Mouse (Mus musculus) large intestine, adult 2 months (tissue): ENCODE data around the gene Gm6793. TPM values are rescaled to one million over a fixed set of nuclear protein-coding genes. Genes with fewer than 3 reads are reported as not detected.
A peak's percentile ranks its signal among the peaks of the same experiment; 100 is the strongest.

ENCODE experiments used
- DNase-seq: peaks from one replicate; pipeline ENCODE4 v3.0.0-alpha.2; 2012; ENCODE audit warnings: low read depth, low spot score
- WGBS: fragments of 180-500 bp; shearing (Covaris S2); methylation state at CpG from one replicate; pipeline ENCODE4 v1.1.7; 2018; 5-methylcytosine and 5-hydroxymethylcytosine counted together
- polyA plus RNA-seq: library from polyadenylated mRNA; depleted of rRNA; stranded (reverse); fragments of >200 nt; gene quantifications from 2 replicates; pipeline ENCODE4 v1.2.3, GENCODE M21; 2012; rRNA removed

Gm6793 gene
- polyA plus RNA-seq = not detected in 2 replicates

- 94% methylated on average over 11 of the region's 11 CpGs for WGBS
- DNase-seq = no peak
Measured at GRCm38 (mm10) chr8:112014936-112015335, at the start of gene Gm6793. Gm6793 (minus strand) TSS chr8:112015036.

GRCm38 (mm10) chr8:112061372-112061771, 46.5 kb upstream of the Gm6793 start:
- 31% methylated on average over 4 of the region's 4 CpGs for WGBS
- DNase-seq = peak; percentile 7

- DNase-seq = no peak
Measured at GRCm38 (mm10) chr8:112054456-112054855, 39.6 kb upstream of the Gm6793 start.

- DNase-seq = no peak
- WGBS = 73% methylated on average over 9 of the region's 9 CpGs
Measured at GRCm38 (mm10) chr8:112051537-112051936, 36.7 kb upstream of the Gm6793 start.

GRCm38 (mm10) chr8:112049984-112050383, 35.1 kb upstream of the Gm6793 start:
- DNase-seq = no peak

GRCm38 (mm10) chr8:112048293-112048692, 33.5 kb upstream of the Gm6793 start:
- DNase-seq = no peak
- 69% methylated on average over 6 of the region's 6 CpGs for WGBS

More at GRCm38 (mm10) chr8:112049984-112050383, 35.1 kb upstream of the Gm6793 start:
- 78% methylated on average over 6 of the region's 6 CpGs for WGBS

- peak; percentile 64 for DNase-seq
- WGBS = 2% methylated on average over 7 of the region's 7 CpGs
Measured at GRCm38 (mm10) chr8:112045896-112046295, 31.1 kb upstream of the Gm6793 start.

- no peak for DNase-seq
Measured at GRCm38 (mm10) chr8:112045182-112045581, 30.3 kb upstream of the Gm6793 start.

GRCm38 (mm10) chr8:112037521-112037920, 22.7 kb upstream of the Gm6793 start:
- DNase-seq = no peak
- WGBS = 78% methylated on average over 18 of the region's 18 CpGs

More at GRCm38 (mm10) chr8:112045182-112045581, 30.3 kb upstream of the Gm6793 start:
- 84% methylated on average over 5 of the region's 5 CpGs for WGBS

GRCm38 (mm10) chr8:112034603-112035002, 19.8 kb upstream of the Gm6793 start:
- 11% methylated on average over 8 of the region's 8 CpGs for WGBS
- peak; percentile 45 for DNase-seq

- 71% methylated on average over 7 of the region's 7 CpGs for WGBS
- DNase-seq = no peak
Measured at GRCm38 (mm10) chr8:112033071-112033470, 18.2 kb upstream of the Gm6793 start.

- no peak for DNase-seq
- WGBS = 71% methylated on average over 6 of the region's 6 CpGs
Measured at GRCm38 (mm10) chr8:112030663-112031062, 15.8 kb upstream of the Gm6793 start.

- DNase-seq = no peak
- 71% methylated on average over 7 of the region's 7 CpGs for WGBS
Measured at GRCm38 (mm10) chr8:112029455-112029854, 14.6 kb upstream of the Gm6793 start.

- DNase-seq = no peak
- under 1% methylated on average over 40 of the region's 40 CpGs for WGBS
Measured at GRCm38 (mm10) chr8:112011816-112012242, 3.0 kb downstream of the Gm6793 start.

- peak; percentile 83 for DNase-seq
- under 1% methylated on average over 61 of the region's 61 CpGs for WGBS
Measured at GRCm38 (mm10) chr8:112010997-112011815, 3.6 kb downstream of the Gm6793 start, which contains the start of the genes Kars and Terf2ip. Kars (minus strand) TSS chr8:112011323. Terf2ip (plus strand) TSS chr8:112011398.

GRCm38 (mm10) chr8:112009558-112009957, 5.3 kb downstream of the Gm6793 start:
- 62% methylated on average over 7 of the region's 7 CpGs for WGBS
- DNase-seq = no peak

GRCm38 (mm10) chr8:112007669-112008068, 7.2 kb downstream of the Gm6793 start:
- DNase-seq = no peak
- 73% methylated on average over 2 of the region's 2 CpGs for WGBS

- no peak for DNase-seq
- 91% methylated on average over 6 of the region's 6 CpGs for WGBS
Measured at GRCm38 (mm10) chr8:112005601-112006000, 9.2 kb downstream of the Gm6793 start.

- no peak for DNase-seq
Measured at GRCm38 (mm10) chr8:112004754-112005153, 10.1 kb downstream of the Gm6793 start.

- 53% methylated on average over 3 of the region's 3 CpGs for WGBS
- no peak for DNase-seq
Measured at GRCm38 (mm10) chr8:111992703-111993039, 22.2 kb downstream of the Gm6793 start.

- peak; percentile 85 for DNase-seq
- 2% methylated on average over 33 of the region's 33 CpGs for WGBS
Measured at GRCm38 (mm10) chr8:111992013-111992702, 22.7 kb downstream of the Gm6793 start, which contains the start of gene Adat1. Adat1 (minus strand) TSS chr8:111992302.
